In the genomic region with DNA sequence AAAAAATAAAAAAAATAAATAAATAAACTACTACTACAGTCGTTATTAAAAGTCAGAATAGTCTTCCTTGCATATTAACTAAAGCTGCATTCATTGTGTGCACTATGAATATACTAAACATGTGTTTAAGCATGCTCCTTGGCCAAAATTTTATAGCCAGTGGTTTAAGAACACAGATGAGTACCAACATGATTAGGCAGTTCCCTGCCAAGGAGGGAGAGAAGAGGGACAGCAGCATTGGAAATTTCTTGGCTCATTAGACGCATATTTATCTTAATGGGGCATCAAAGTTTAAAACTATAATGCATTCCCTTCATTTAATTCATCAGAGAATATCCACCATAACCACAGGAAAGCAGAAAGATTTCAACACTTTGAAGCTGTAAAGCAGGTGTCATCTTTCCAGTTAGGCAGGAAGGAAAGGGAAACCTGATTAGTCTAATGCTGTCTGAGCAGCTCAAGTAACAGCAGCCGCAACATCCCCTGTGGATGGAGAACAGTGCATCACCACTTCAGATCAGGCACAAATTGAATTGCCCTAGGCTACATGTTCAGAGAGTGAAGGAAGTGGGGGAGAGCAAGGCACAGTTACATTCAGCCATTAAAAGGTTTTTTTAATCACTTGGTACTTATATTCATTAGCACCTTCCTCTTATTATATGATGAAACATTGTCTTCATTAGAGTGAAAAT, we compare ENCODE assay signal across 14 mouse cellular contexts.
A peak's percentile ranks its signal among the peaks of the same experiment; 100 is the strongest.
DNase-seq lines count a peak whose midpoint lies in the region; ATAC-seq lines count a peak whose summit lies in the region.
"Had no signal": no experiment of that assay in that cellular context is flagged by ENCODE, and none has a peak within 500 bp of the region (broad histone marks: within the 10 kb centered on the region; RNA-seq: fewer than 3 reads in every experiment).

No protein-coding gene starts in this region.

- no peaks in the 10 kb centered on the region for H3K9me3 ChIP-seq in midbrain, embryonic 11.5 days (ENCODE audit: control insufficient read depth, low read length)
- no peaks in the 10 kb centered on the region for H3K9me3 ChIP-seq in midbrain, embryonic 10.5 days (replicated peaks)
- H3K9me3 ChIP-seq in hindbrain, embryonic 15.5 days: no peaks in the 10 kb centered on the region
- H3K9me3 ChIP-seq in neural tube, embryonic 14.5 days (ENCODE audit: control insufficient read depth, low read length): no peaks in the 10 kb centered on the region
- H3K9me3 ChIP-seq: G1E; liver, embryonic 13.5 days had no signal

- no peak overlapping the region for H3K27ac ChIP-seq in midbrain, embryonic 11.5 days (ENCODE audit: low read depth, low read length)
- H3K27ac ChIP-seq in midbrain, embryonic 10.5 days (replicated peaks): no peak overlapping the region
- H3K27ac ChIP-seq in hindbrain, embryonic 15.5 days (replicated peaks): no peak overlapping the region
- no peak overlapping the region for H3K27ac ChIP-seq in neural tube, embryonic 14.5 days (ENCODE audit: low read depth, low read length)
- H3K27ac ChIP-seq: liver, embryonic 13.5 days had no signal

- ATAC-seq in midbrain, embryonic 11.5 days (ENCODE audit: low FRiP score): peak; percentile 58; the same call in 1 of the 2 replicates
- peak; percentile 83 for ATAC-seq in hindbrain, embryonic 15.5 days (ENCODE audit: low FRiP score, low read depth)
- peak; percentile 93; the same call in 1 of the 2 replicates for ATAC-seq in neural tube, embryonic 14.5 days (ENCODE audit: low read depth)
- no peak for ATAC-seq in cerebellum, adult (ENCODE audit: insufficient number of reproducible peaks, low FRiP score, low TSS enrichment)

- H3K4me3 ChIP-seq in midbrain, embryonic 11.5 days (ENCODE audit: low read depth, low read length): no peak overlapping the region
- no peak overlapping the region for H3K4me3 ChIP-seq in midbrain, embryonic 10.5 days
- no peak overlapping the region for H3K4me3 ChIP-seq in hindbrain, embryonic 15.5 days
- no peak overlapping the region for H3K4me3 ChIP-seq in neural tube, embryonic 14.5 days (ENCODE audit: low read depth, low read length)
- H3K4me3 ChIP-seq: liver, embryonic 13.5 days had no signal

- H3K4me2 ChIP-seq in midbrain, embryonic 11.5 days: no peak overlapping the region
- H3K4me2 ChIP-seq in hindbrain, embryonic 15.5 days: no peak overlapping the region
- no peak overlapping the region for H3K4me2 ChIP-seq in neural tube, embryonic 14.5 days (ENCODE audit: low read depth, low read length)
- H3K4me2 ChIP-seq: liver, embryonic 13.5 days had no signal

- no peaks in the 10 kb centered on the region for H3K4me1 ChIP-seq in midbrain, embryonic 11.5 days (ENCODE audit: control insufficient read depth, insufficient read depth, low read length)
- no peaks in the 10 kb centered on the region for H3K4me1 ChIP-seq in midbrain, embryonic 10.5 days
- 0 out of 2 replicates have a peak, but pooled peaks cover 2% of the 10 kb centered on the region for H3K4me1 ChIP-seq in hindbrain, embryonic 15.5 days (replicated peaks)
- no peaks in the 10 kb centered on the region for H3K4me1 ChIP-seq in neural tube, embryonic 14.5 days (ENCODE audit: control insufficient read depth, insufficient read depth, low read length)
- H3K4me1 ChIP-seq: liver, embryonic 13.5 days had no signal

- no peaks in the 10 kb centered on the region for H3K27me3 ChIP-seq in midbrain, embryonic 11.5 days (ENCODE audit: control insufficient read depth, insufficient read depth, low read length)
- H3K27me3 ChIP-seq in midbrain, embryonic 10.5 days (ENCODE audit: low read depth, poor library complexity, severe bottlenecking): no peaks in the 10 kb centered on the region
- no peaks in the 10 kb centered on the region for H3K27me3 ChIP-seq in hindbrain, embryonic 15.5 days
- H3K27me3 ChIP-seq in neural tube, embryonic 14.5 days (ENCODE audit: control insufficient read depth, insufficient read depth, low read length): no peaks in the 10 kb centered on the region
- H3K27me3 ChIP-seq: liver, embryonic 13.5 days had no signal

- DNase-seq in midbrain, embryonic 11.5 days (ENCODE audit: low spot score, missing footprints): peak; percentile 82
- no peak for DNase-seq in midbrain, embryonic 10.5 days (ENCODE audit: low spot score)
- DNase-seq in fat pad, adult 2 months (ENCODE audit: extremely low read depth, low read depth, low spot score): peak; percentile 74
- no peak for DNase-seq in cerebellum, adult 11 months
- DNase-seq in layer of hippocampus, adult 9-10 months (ENCODE audit: low spot score): no peak
- DNase-seq: adrenal gland, postnatal 36 days; gastrocnemius, postnatal 25 days; liver, embryonic 13.5 days; lung, postnatal 10 days; right cerebral cortex, postnatal 4 days had no signal

- no peaks in the 10 kb centered on the region for H3K36me3 ChIP-seq in midbrain, embryonic 11.5 days (ENCODE audit: control insufficient read depth, insufficient read depth, low read length)
- no peaks in the 10 kb centered on the region for H3K36me3 ChIP-seq in midbrain, embryonic 10.5 days
- H3K36me3 ChIP-seq in hindbrain, embryonic 15.5 days: no peaks in the 10 kb centered on the region
- H3K36me3 ChIP-seq in neural tube, embryonic 14.5 days (ENCODE audit: control insufficient read depth, insufficient read depth, low read length): no peaks in the 10 kb centered on the region
- H3K36me3 ChIP-seq: G1E; liver, embryonic 13.5 days had no signal

- no peak overlapping the region for H3K9ac ChIP-seq in midbrain, embryonic 11.5 days (ENCODE audit: low read length)
- H3K9ac ChIP-seq in hindbrain, embryonic 15.5 days: no peak overlapping the region
- no peak overlapping the region for H3K9ac ChIP-seq in neural tube, embryonic 14.5 days (replicated peaks; ENCODE audit: low read depth, low read length)
- H3K9ac ChIP-seq: liver, embryonic 13.5 days had no signal

- 70% methylated on average over 3 of the region's 3 CpGs for WGBS in midbrain, embryonic 11.5 days
- WGBS in midbrain, embryonic 10.5 days: 73% methylated on average over 3 of the region's 3 CpGs
- WGBS in hindbrain, embryonic 15.5 days: 51% methylated on average over 3 of the region's 3 CpGs
- 47% methylated on average over 3 of the region's 3 CpGs for WGBS in neural tube, embryonic 14.5 days

Comparison
In these comparisons a context has a peak if more than half of its experiments do, and no peak if none do; other contexts are left out.
1. DNase-seq: peak in midbrain, embryonic 11.5 days (single experiment) and fat pad, adult 2 months (single experiment); none in midbrain, embryonic 10.5 days (single experiment), cerebellum, adult 11 months (single experiment) and layer of hippocampus, adult 9-10 months (single experiment).